In genomic region chr5:96373567-96373985, GRCm38 (mm10) we compare ENCODE assay signal across 8 mouse cellular contexts. TPM values are rescaled to one million over a fixed set of nuclear protein-coding genes. Genes with fewer than 3 reads are reported as not detected.
DNase-seq lines count a peak whose midpoint lies in the region; ATAC-seq and TF ChIP-seq lines count a peak whose summit lies in the region.

TSS of gene Fras1 (plus strand) at chr5:96373955.

- no peaks in the 10 kb centered on the region for H3K9me3 ChIP-seq in heart, embryonic 10.5 days
- no peaks in the 10 kb centered on the region for H3K9me3 ChIP-seq in forebrain, postnatal 0 days (ENCODE audit: low read length)
- no peaks in the 10 kb centered on the region for H3K9me3 ChIP-seq in kidney, postnatal 0 days (replicated peaks; ENCODE audit: low read length)
- H3K9me3 ChIP-seq in liver, embryonic 15.5 days (replicated peaks): no peaks in the 10 kb centered on the region

- no peak for TF ChIP-seq CTCF in bone marrow macrophage, adult 2 months (IDR thresholded peaks at IDR 0.05; ENCODE audit: low read depth, low read length)
- TF ChIP-seq CTCF in forebrain, postnatal 0 days (IDR thresholded peaks at IDR 0.05; ENCODE audit: low read depth): no peak
- TF ChIP-seq CTCF in kidney, postnatal 0 days (IDR thresholded peaks at IDR 0.05; ENCODE audit: low read depth): no peak
- no peak for TF ChIP-seq CTCF in small intestine, adult 2 months (IDR thresholded peaks at IDR 0.05; ENCODE audit: extremely low read depth, insufficient read length, insufficient replicate concordance, low read depth, low read length)

- peak within 1 kb of the TSS; percentile 99 for H3K4me2 ChIP-seq in forebrain, postnatal 0 days (ENCODE audit: low read depth)
- H3K4me2 ChIP-seq in kidney, postnatal 0 days (ENCODE audit: low read length): peak within 1 kb of the TSS; percentile 92
- peak within 1 kb of the TSS; percentile 64 for H3K4me2 ChIP-seq in liver, embryonic 15.5 days

- H3K27me3 ChIP-seq in heart, embryonic 10.5 days (ENCODE audit: insufficient read depth, poor library complexity, severe bottlenecking): no peaks in the 10 kb centered on the region
- H3K27me3 ChIP-seq in forebrain, postnatal 0 days (ENCODE audit: insufficient read depth, low read length): no peaks in the 10 kb centered on the region
- H3K27me3 ChIP-seq in kidney, postnatal 0 days (ENCODE audit: insufficient read depth, low read length): no peaks in the 10 kb centered on the region
- H3K27me3 ChIP-seq in liver, embryonic 15.5 days: peaks cover 56% of the 10 kb centered on the region
- H3K27me3 ChIP-seq in small intestine, adult 2 months (ENCODE audit: control insufficient read depth, insufficient read depth, low read length): 0 out of 2 replicates have a peak, but pooled peaks cover 2% of the 10 kb centered on the region

- peaks cover 12% of the 10 kb centered on the region for H3K4me1 ChIP-seq in heart, embryonic 10.5 days
- H3K4me1 ChIP-seq in bone marrow macrophage, adult 2 months (ENCODE audit: control insufficient read depth, insufficient read depth, low read length): no peaks in the 10 kb centered on the region
- 0 out of 2 replicates have a peak, but pooled peaks cover 9% of the 10 kb centered on the region for H3K4me1 ChIP-seq in forebrain, postnatal 0 days (ENCODE audit: insufficient read depth)
- H3K4me1 ChIP-seq in kidney, postnatal 0 days (replicated peaks; ENCODE audit: insufficient read depth, low read length): peaks cover 5% of the 10 kb centered on the region; the same call in 1 of the 2 replicates
- H3K4me1 ChIP-seq in liver, embryonic 15.5 days (replicated peaks): no peaks in the 10 kb centered on the region
- peaks cover 3% of the 10 kb centered on the region; the same call in 1 of the 2 replicates for H3K4me1 ChIP-seq in small intestine, adult 2 months (ENCODE audit: control insufficient read depth, insufficient read depth, insufficient read length, low read length)

- WGBS in heart, embryonic 10.5 days: 1% methylated on average over 16 of the region's 16 CpGs
- 0% methylated on average over 16 of the region's 16 CpGs for WGBS in forebrain, postnatal 0 days
- 2% methylated on average over 16 of the region's 16 CpGs for WGBS in kidney, postnatal 0 days
- under 1% methylated on average over 16 of the region's 16 CpGs for WGBS in liver, embryonic 15.5 days (ENCODE audit: insufficient replicate concordance)
- WGBS in small intestine, adult 2 months: 4% methylated on average over 16 of the region's 16 CpGs

- TF ChIP-seq POLR2A in bone marrow macrophage, adult 2 months (IDR thresholded peaks at IDR 0.05; ENCODE audit: borderline replicate concordance, low read depth, low read length): no peak
- no peak for TF ChIP-seq POLR2A in small intestine, adult 2 months (IDR thresholded peaks at IDR 0.05; ENCODE audit: low read depth, low read length)

- peak within 1 kb of the TSS; percentile 44 for H3K9ac ChIP-seq in forebrain, postnatal 0 days
- peak within 1 kb of the TSS; percentile 59 for H3K9ac ChIP-seq in kidney, postnatal 0 days (ENCODE audit: low read depth, low read length)
- no peak within 1 kb of the TSS for H3K9ac ChIP-seq in liver, embryonic 15.5 days

- H3K36me3 ChIP-seq in heart, embryonic 10.5 days: no peaks in the 10 kb centered on the region
- no peaks in the 10 kb centered on the region for H3K36me3 ChIP-seq in forebrain, postnatal 0 days (ENCODE audit: insufficient read depth)
- no peaks in the 10 kb centered on the region for H3K36me3 ChIP-seq in kidney, postnatal 0 days (ENCODE audit: insufficient read depth, low read length)
- no peaks in the 10 kb centered on the region for H3K36me3 ChIP-seq in liver, embryonic 15.5 days (replicated peaks)
- H3K36me3 ChIP-seq in small intestine, adult 2 months (ENCODE audit: control insufficient read depth, insufficient read depth, low read length): no peaks in the 10 kb centered on the region

- peak; percentile 83 for DNase-seq in heart, embryonic 10.5 days (ENCODE audit: low spot score)
- no peak for DNase-seq in heart, adult 9 months (ENCODE audit: low spot score in 2 of 2)
- peak; percentile 71 for DNase-seq in forebrain, postnatal 0 days
- DNase-seq in kidney, postnatal 0 days (ENCODE audit: low spot score): peak; percentile 73
- no peak for DNase-seq in T-cell, adult 2 months (ENCODE audit: low spot score)

- peak within 1 kb of the TSS; percentile 87 for H3K27ac ChIP-seq in heart, embryonic 10.5 days
- no peak within 1 kb of the TSS for H3K27ac ChIP-seq in bone marrow macrophage, adult 2 months (ENCODE audit: insufficient read depth, low read depth, low read length)
- H3K27ac ChIP-seq in forebrain, postnatal 0 days (ENCODE audit: low read depth, low read length): peak within 1 kb of the TSS; percentile 2; the same call in 1 of the 2 replicates
- peak within 1 kb of the TSS; percentile 77 for H3K27ac ChIP-seq in kidney, postnatal 0 days
- no peak within 1 kb of the TSS for H3K27ac ChIP-seq in liver, embryonic 15.5 days (replicated peaks)
- H3K27ac ChIP-seq in small intestine, adult 2 months (ENCODE audit: insufficient read depth, low read depth, low read length): no peak within 1 kb of the TSS

- peak; percentile 50 for ATAC-seq in forebrain, postnatal 0 days
- ATAC-seq in kidney, postnatal 0 days (replicated peaks; ENCODE audit: low FRiP score, low read depth): peak; percentile 37; the same call in 1 of the 2 replicates
- 0 out of 2 replicates have a peak, but pooled peaks have one; percentile 3 for ATAC-seq in liver, embryonic 15.5 days (ENCODE audit: insufficient read depth)

- H3K4me3 ChIP-seq in heart, embryonic 10.5 days: peak within 1 kb of the TSS; percentile 87
- peak within 1 kb of the TSS; percentile 47 for H3K4me3 ChIP-seq in bone marrow macrophage, adult 2 months (ENCODE audit: insufficient read depth, low read length)
- H3K4me3 ChIP-seq in forebrain, postnatal 0 days (ENCODE audit: low read depth, low read length): peak within 1 kb of the TSS; percentile 67
- peak within 1 kb of the TSS; percentile 51 for H3K4me3 ChIP-seq in kidney, postnatal 0 days (replicated peaks; ENCODE audit: low read depth, low read length)
- H3K4me3 ChIP-seq in liver, embryonic 15.5 days (replicated peaks): peak within 1 kb of the TSS; percentile 49
- peak within 1 kb of the TSS; percentile 59 for H3K4me3 ChIP-seq in small intestine, adult 2 months (ENCODE audit: low read depth, low read length)

RNA-seq across cellular contexts. Expression of gene Fras1, which starts in this region (rescaled TPM):
- 18.7 and 26.9 TPM in 2 replicates for polyA plus RNA-seq in heart, embryonic 10.5 days (2016; fragmentation: Nextera tagmentation; extraction: Ambion mirVana)
- not detected in 2 replicates for polyA plus RNA-seq in bone marrow macrophage, adult 2 months (2012; ENCODE audit: insufficient read depth, insufficient read length, missing spikeins)
- 4.8 and 6.2 TPM in 2 replicates for total RNA-seq in forebrain, postnatal 0 days (2014; rRNA removed)
- polyA plus RNA-seq in forebrain, postnatal 0 days (2015; fragmentation: Nextera tagmentation; extraction: Ambion mirVana): 1.0 and 2.2 TPM in 2 replicates
- 15.8 and 19.6 TPM in 2 replicates for polyA plus RNA-seq in kidney, postnatal 0 days (2015; fragmentation: Nextera tagmentation; extraction: Ambion mirVana)
- polyA plus RNA-seq in liver, embryonic 15.5 days (2015; fragmentation: Nextera tagmentation; extraction: Ambion mirVana): 0.81 and 1.4 TPM in 2 replicates
- polyA plus RNA-seq in small intestine, adult 2 months (2012; rRNA removed): 0.29 and 0.56 TPM in 2 replicates

Comparison
In these comparisons a context has a peak if more than half of its experiments do, and no peak if none do; other contexts are left out.
1. DNase-seq: peak in heart, embryonic 10.5 days (single experiment), forebrain, postnatal 0 days (single experiment) and kidney, postnatal 0 days (single experiment); none in heart, adult 9 months (0 of 2) and T-cell, adult 2 months (single experiment).
2. H3K27ac ChIP-seq: peak in heart, embryonic 10.5 days (single experiment), forebrain, postnatal 0 days (single experiment) and kidney, postnatal 0 days (single experiment); none in bone marrow macrophage, adult 2 months (single experiment), liver, embryonic 15.5 days (single experiment) and small intestine, adult 2 months (single experiment).
3. Peak in every context shown above with its lines, with median percentiles within 50 percentile points of each other: H3K4me3 ChIP-seq, ATAC-seq and H3K4me2 ChIP-seq.